Mouse (Mus musculus) brain, adult 10 weeks (tissue): ENCODE data around the gene Agtr1a. TPM values are rescaled to one million over a fixed set of nuclear protein-coding genes. Genes with fewer than 3 reads are reported as not detected.

Source experiments
- polyA plus RNA-seq: library from polyadenylated mRNA; stranded (reverse); fragments of 350-450 nt; fragmentation: Illumina TruSeq; extraction: RNeasy Lipid Tissue Mini Kit (QIAGEN cat#74804); gene quantifications from one replicate; pipeline ENCODE4 v1.2.3, GENCODE M21; 2015; ENCODE audit warnings: low read depth, low replicate concordance

Gene Agtr1a
- 0.51 TPM for polyA plus RNA-seq

DNA sequence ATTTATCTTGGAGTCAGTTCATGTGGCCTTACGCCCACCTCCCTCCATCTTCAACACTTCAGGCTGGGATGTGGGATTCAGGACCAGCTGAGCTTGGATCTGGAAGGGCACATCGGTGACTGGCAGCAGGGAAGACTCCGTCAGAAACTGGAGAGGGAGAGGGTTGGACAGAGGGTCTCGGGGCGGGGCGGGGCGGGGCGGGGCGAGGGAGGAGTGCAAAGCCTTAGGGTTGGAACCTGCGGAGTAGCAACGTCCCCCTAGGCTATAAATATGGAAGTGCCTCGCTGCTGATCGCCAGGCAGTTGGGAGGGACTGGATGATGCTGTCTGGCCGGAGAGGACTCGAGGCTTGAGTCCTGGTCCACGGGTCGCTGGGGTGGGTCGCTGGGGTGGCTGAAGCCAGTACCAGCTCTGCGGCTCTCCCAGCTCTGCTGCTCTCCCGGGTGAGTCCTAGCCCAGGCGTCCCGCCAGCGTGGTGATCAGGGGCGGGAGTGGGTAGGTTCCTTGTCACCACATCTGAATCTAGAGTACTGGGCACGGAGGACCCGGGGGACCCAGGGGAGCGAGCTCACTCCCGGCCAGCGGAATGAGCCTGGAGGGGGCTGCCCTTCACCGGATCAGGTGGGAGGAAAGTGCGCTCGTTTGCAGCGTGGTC, at the start of gene Agtr1a:
Gene Agtr1a (plus strand): TSS at position 294 of the 654 bp plus-strand sequence.

Other genes with a start within 250 kb of the Agtr1a start
- gene Mboat1, start 200.0 kb upstream of the Agtr1a start, polyA plus RNA-seq = 6.9 TPM
- gene Uqcrfs1, start 208.9 kb downstream of the Agtr1a start, polyA plus RNA-seq = 235 TPM